Mouse (Mus musculus) intestine, embryonic 16.5 days (tissue): ENCODE results near the gene Olfr373. TPM values are rescaled to one million over a fixed set of nuclear protein-coding genes. Genes with fewer than 3 reads are reported as not detected.
A peak's percentile ranks its signal among the peaks of the same experiment; 100 is the strongest.

Experiments used
- ATAC-seq: fragments of 200-750 bp; cut with Nextera tagmentation; 2 replicates; pipeline ENCODE4 v1.8.0; 2017; ENCODE audit warnings: moderate TSS enrichment, moderate library complexity
- H3K27ac ChIP-seq: fragments of 300-500 bp; sonication (generic); 2 replicates; pipeline ENCODE4 v1.5.1; 2014; ENCODE audit warnings: mild to moderate bottlenecking, low read length
- H3K27me3 ChIP-seq: fragments of 300-500 bp; sonication (generic); replicated peaks from 2 replicates; pipeline ENCODE4 v1.6.1; 2014; ENCODE audit warnings: low read length, control low read depth, mixed read lengths; ENCODE audit not compliant: control insufficient read depth, insufficient read depth
- H3K36me3 ChIP-seq: fragments of 300-500 bp; sonication (generic); 2 replicates; pipeline ENCODE4 v1.6.1; 2014; ENCODE audit warnings: low read length, control low read depth; ENCODE audit not compliant: control insufficient read depth, insufficient read depth
- H3K4me1 ChIP-seq: fragments of 300-500 bp; sonication (generic); 2 replicates; pipeline ENCODE4 v1.6.1; 2014; ENCODE audit warnings: low read length, control low read depth, mixed read lengths; ENCODE audit not compliant: control insufficient read depth, insufficient read depth
- H3K4me2 ChIP-seq: fragments of 300-500 bp; sonication (generic); 2 replicates; pipeline ENCODE4 v1.6.1; 2014; ENCODE audit warnings: low read depth, low read length, control low read depth
- H3K4me3 ChIP-seq: fragments of 300-500 bp; sonication (generic); 2 replicates; pipeline ENCODE4 v1.5.1; 2014; ENCODE audit warnings: mild to moderate bottlenecking, low read length
- H3K9ac ChIP-seq: fragments of 300-500 bp; sonication (generic); 2 replicates; pipeline ENCODE4 v1.6.1; 2014; ENCODE audit warnings: low read depth, low read length
- H3K9me3 ChIP-seq: fragments of 300-500 bp; sonication (generic); 2 replicates; pipeline ENCODE4 v1.6.1; 2016; ENCODE audit warnings: low read length, control low read depth; ENCODE audit not compliant: control insufficient read depth
- WGBS: fragments of 180-500 bp; shearing (Covaris S2); extraction: QIAGEN DNeasy Blood & Tissue Kit; methylation state at CpG from one replicate; pipeline ENCODE4 v1.1.7; 2014; 5-methylcytosine and 5-hydroxymethylcytosine counted together
- polyA plus RNA-seq: library from polyadenylated mRNA; unstranded; fragments of >200 nt; fragmentation: Nextera tagmentation; extraction: Ambion mirVana; gene quantifications from 2 replicates; pipeline ENCODE4 v1.2.1, GENCODE M21; 2015

Gene Olfr373
- polyA plus RNA-seq, 1 experiment from 2014 or later = 0.11 TPM

DNA sequence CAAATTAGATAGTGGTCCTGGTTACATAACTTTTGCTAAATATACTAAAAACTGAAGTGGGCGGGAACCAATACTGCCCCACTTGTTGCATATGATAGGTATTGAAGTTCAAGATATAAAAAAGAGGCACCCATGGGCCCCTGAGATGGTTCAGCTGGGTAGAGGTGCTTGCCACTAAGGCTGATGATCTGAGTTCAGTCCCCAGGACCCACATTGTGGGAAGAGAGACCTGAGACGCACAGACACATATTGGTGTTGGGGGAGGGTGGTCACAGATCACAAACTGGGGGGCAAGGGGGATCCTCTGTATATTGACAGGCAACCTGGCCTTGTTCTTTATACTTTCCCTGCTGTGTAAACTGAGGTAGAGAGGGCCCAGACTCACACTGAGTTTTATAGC, 54.5 kb downstream of the Olfr373 start:
- H3K36me3 ChIP-seq = peaks cover 16% of the 10 kb centered on the region
- WGBS = 78% methylated on average over 2 of the region's 2 CpGs
- peaks cover 21% of the 10 kb centered on the region for H3K4me1 ChIP-seq
- H3K27me3 ChIP-seq = no peaks in the 10 kb centered on the region
- no peaks in the 10 kb centered on the region for H3K9me3 ChIP-seq
- H3K9ac ChIP-seq = no peak overlapping the region
- H3K27ac ChIP-seq = no peak overlapping the region; the same call in 1 of the 2 replicates
- H3K4me2 ChIP-seq = peak overlapping the region; percentile 75
- ATAC-seq = no peak
- peak overlapping the region; percentile 88 for H3K4me3 ChIP-seq

GRCm38 (mm10) chr8:72138456-72138855, 55.5 kb downstream of the Olfr373 start:
- Histone ChIP-seq H3K36me3 (peaks cover 24% of the 10 kb centered on the region), H3K4me2 (no peak overlapping the region), H3K27ac (no peak overlapping the region), H3K9ac (no peak overlapping the region), H3K27me3 (no peaks in the 10 kb centered on the region), H3K4me1 (peaks cover 18% of the 10 kb centered on the region), H3K4me3 (no peak overlapping the region), H3K9me3 (no peaks in the 10 kb centered on the region)
- WGBS = 93% methylated on average over 5 of the region's 5 CpGs
- no peak for ATAC-seq

DNA sequence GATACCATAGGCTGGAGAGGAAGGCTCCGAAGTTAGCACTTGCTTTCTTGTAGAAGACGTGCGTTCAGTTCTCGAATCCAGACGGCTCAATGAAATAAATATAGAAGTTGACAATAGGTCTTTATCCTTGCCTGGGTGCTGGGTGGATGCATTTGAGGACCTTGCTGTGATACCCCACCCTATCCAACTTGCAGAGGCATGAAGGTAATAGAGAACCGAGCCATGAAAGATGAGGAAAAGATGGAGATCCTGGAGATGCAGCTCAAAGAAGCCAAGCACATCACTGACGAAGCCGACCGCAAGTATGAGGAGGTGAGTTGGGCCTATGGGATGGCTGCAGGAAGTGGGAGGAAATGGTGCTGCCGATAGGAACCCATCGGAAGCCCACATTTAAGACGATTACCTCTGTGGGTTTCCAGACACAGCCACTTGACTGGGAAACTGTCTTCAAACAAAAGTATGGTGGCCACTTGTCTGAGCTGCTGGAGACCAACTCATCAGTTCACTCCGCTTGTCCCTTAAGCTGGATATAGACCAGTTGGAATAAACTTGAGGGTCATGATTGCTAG, 60.4 kb downstream of the Olfr373 start:
- 91% methylated on average over 13 of the region's 13 CpGs for WGBS
- no peaks in the 10 kb centered on the region for H3K9me3 ChIP-seq
- no peaks in the 10 kb centered on the region for H3K27me3 ChIP-seq
- H3K4me3 ChIP-seq = no peak overlapping the region
- peaks cover 15% of the 10 kb centered on the region for H3K4me1 ChIP-seq
- H3K27ac ChIP-seq = no peak overlapping the region
- H3K4me2 ChIP-seq = no peak overlapping the region
- no peak overlapping the region for H3K9ac ChIP-seq
- peaks cover 57% of the 10 kb centered on the region for H3K36me3 ChIP-seq
- ATAC-seq = no peak

DNA sequence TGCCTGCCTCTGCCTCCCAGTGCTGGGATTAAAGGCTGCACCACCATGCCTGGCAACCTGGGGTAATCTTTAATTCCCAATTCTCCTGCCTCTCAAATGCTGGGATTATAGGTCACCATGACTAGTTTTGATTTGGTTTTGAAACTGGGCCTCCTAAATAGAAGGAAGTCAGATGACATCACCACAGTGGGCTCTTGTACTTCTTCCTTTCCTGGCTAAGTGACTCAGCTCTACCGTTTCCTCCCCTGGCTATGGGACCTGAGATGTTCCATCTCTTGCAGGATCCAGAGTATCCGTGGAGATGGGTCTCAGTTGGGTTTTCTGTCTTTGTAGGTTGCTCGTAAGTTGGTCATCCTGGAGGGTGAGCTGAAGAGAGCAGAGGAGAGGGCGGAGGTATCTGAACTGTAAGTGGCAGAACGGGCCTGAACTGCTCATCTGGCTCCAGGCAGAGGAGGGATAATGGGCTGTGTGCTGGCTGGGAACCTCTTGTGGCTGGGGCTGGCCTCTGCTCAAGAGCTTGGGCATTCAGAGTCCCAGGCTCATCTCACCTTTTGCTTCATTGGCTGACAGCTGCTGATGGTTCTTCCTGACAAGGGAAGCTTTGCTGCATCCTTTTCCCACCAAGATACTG, 61.5 kb downstream of the Olfr373 start:
- no peak for ATAC-seq
- Histone ChIP-seq H3K4me1 (peaks cover 15% of the 10 kb centered on the region), H3K9me3 (no peaks in the 10 kb centered on the region), H3K9ac (no peak overlapping the region), H3K4me3 (no peak overlapping the region), H3K36me3 (peaks cover 57% of the 10 kb centered on the region), H3K4me2 (no peak overlapping the region), H3K27me3 (no peaks in the 10 kb centered on the region), H3K27ac (no peak overlapping the region)
- WGBS = 91% methylated on average over 5 of the region's 5 CpGs

- no peak overlapping the region for H3K27ac ChIP-seq
These were observed 62.5 kb downstream of the Olfr373 start for GRCm38 (mm10) chr8:72145511-72145910.

GRCm38 (mm10) chr8:72146056-72146455, 63.1 kb downstream of the Olfr373 start:
- Histone ChIP-seq H3K36me3 (peaks cover 55% of the 10 kb centered on the region), H3K27ac (no peak overlapping the region), H3K4me1 (peaks cover 15% of the 10 kb centered on the region), H3K4me2 (no peak overlapping the region), H3K9me3 (no peaks in the 10 kb centered on the region), H3K9ac (no peak overlapping the region), H3K27me3 (no peaks in the 10 kb centered on the region), H3K4me3 (no peak overlapping the region)
- 77% methylated on average over 1 of the region's 1 CpGs for WGBS
- no peak for ATAC-seq

More at GRCm38 (mm10) chr8:72145511-72145910, 62.5 kb downstream of the Olfr373 start:
- Histone ChIP-seq H3K4me1 (peaks cover 15% of the 10 kb centered on the region), H3K4me2 (no peak overlapping the region), H3K9ac (no peak overlapping the region), H3K27me3 (no peaks in the 10 kb centered on the region), H3K9me3 (no peaks in the 10 kb centered on the region), H3K4me3 (no peak overlapping the region), H3K36me3 (peaks cover 56% of the 10 kb centered on the region)
- 82% methylated on average over 3 of the region's 3 CpGs for WGBS
- ATAC-seq = no peak

- Histone ChIP-seq H3K36me3 (peaks cover 52% of the 10 kb centered on the region), H3K4me3 (no peak overlapping the region), H3K9me3 (no peaks in the 10 kb centered on the region), H3K4me1 (peaks cover 15% of the 10 kb centered on the region), H3K27ac (no peak overlapping the region), H3K9ac (no peak overlapping the region), H3K4me2 (no peak overlapping the region), H3K27me3 (no peaks in the 10 kb centered on the region)
- no peak for ATAC-seq
- WGBS = 80% methylated on average over 3 of the region's 3 CpGs
These were observed 63.6 kb downstream of the Olfr373 start for GRCm38 (mm10) chr8:72146556-72146955.

DNA sequence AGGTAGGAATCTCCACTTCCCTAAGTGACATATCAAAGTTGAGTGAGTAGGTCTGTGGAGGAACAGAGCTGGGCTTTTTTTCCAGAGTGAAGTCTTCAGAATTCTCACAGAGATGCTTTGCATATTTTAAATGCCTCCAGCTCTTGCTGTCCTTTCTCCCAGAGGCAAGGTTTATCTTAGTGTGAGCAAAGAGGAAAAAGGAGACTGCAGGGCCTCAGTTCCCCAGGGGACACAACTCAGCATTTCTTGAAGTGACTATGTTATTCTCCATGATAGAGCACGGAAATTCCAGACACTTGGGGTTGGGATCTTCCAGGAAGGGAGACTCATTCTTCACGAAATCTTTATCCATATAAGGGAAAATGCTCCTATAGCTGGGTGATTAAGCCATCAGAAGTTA, 64.3 kb downstream of the Olfr373 start:
- no peaks in the 10 kb centered on the region for H3K9me3 ChIP-seq
- H3K4me3 ChIP-seq = no peak overlapping the region
- H3K27me3 ChIP-seq = no peaks in the 10 kb centered on the region
- peaks cover 48% of the 10 kb centered on the region for H3K36me3 ChIP-seq
- no peak overlapping the region for H3K9ac ChIP-seq
- no peak; the same call in 1 of the 2 replicates for ATAC-seq
- H3K4me1 ChIP-seq = peaks cover 15% of the 10 kb centered on the region
- H3K27ac ChIP-seq = no peak overlapping the region; the same call in 1 of the 2 replicates
- 57% methylated on average over 2 of the region's 2 CpGs for WGBS
- no peak overlapping the region for H3K4me2 ChIP-seq

- Histone ChIP-seq H3K9me3 (no peaks in the 10 kb centered on the region), H3K36me3 (peaks cover 36% of the 10 kb centered on the region), H3K4me3 (no peak overlapping the region), H3K9ac (no peak overlapping the region), H3K4me1 (peaks cover 15% of the 10 kb centered on the region), H3K4me2 (no peak overlapping the region), H3K27ac (no peak overlapping the region), H3K27me3 (no peaks in the 10 kb centered on the region)
- WGBS = 83% methylated on average over 1 of the region's 1 CpGs
- ATAC-seq = no peak
These were observed 66.1 kb downstream of the Olfr373 start for GRCm38 (mm10) chr8:72149056-72149455.
